Mouse (Mus musculus): Measurements from ENCODE around the gene Hexdc.

DNA sequence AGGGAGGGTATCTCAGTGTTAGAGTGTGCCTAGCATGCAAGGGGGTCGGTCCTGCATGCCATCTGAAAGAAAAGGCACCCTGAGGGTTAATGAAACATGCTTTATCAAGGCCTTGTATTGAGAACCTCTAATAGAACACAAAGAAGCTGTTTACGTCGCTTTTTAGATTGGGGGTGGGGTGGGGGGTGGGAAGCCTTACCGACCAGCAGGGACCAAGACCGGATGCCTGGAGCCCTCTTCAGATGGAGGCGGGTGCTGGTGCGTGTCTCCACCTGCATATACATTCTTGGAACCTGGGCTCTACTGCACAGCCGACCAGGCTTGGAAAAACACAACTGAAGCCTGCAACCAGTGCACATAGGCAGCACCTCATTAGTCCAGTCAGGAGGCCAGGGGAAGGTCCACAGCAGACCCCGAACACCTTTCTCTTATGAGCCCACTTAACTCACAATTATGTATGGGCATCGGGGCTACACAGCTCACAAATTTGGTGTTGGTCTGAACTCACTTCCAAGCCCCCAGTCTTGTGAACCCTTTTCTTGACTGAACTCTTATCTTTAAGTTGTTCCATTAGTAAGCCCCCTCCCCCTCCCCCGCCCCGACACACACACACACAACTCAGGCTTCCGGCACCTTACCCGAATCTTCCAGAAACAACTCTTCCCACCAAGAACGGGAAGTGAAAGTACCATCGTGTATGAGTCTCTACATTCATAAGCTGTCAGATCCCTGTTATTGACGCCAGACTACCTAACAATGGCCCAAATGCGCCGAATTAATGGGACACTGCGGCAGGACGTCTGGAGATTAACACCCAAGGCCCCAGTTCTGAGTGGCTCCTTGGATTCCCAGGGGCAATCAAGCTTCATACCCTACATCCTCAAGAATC is 24.1 kb downstream of the Hexdc start:
- no peak for TF ChIP-seq CTCF (IDR thresholded peaks at IDR 0.05; ENCODE audit: extremely low read depth, insufficient read depth, low read length)
- TF ChIP-seq POLR2A (IDR thresholded peaks at IDR 0.05; ENCODE audit: extremely low read depth, insufficient read depth, low read length), result no peak

All from cortical plate, adult 2 months (tissue).